Mouse (Mus musculus): ENCODE data around the gene Yy1.

DNA sequence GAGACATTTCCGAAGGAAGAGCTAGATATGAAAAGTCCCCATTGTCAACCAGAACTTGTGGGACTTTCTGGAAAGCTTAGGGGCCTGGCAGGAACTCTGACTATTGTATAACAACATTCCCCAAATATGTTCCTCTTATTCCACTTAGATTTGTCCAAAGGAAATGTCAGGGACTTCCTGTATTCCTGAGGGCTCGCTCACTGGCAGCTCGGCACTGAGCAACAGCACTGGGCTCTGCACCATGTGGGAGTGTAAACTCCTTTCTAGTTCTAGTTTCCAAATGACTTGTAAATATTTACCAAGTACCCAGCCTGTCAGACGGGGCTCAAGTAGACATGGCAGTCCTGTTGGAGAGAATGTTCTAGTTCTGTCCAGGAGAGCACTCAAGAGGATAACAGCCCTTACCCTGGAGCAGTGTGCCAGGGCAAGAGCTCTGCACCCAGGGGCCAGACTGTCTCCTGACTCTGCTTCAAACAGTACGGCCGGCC, 72.3 kb downstream of the Yy1 start:
- no peak for TF ChIP-seq MYOD1 (IDR thresholded peaks at IDR 0.05; ENCODE audit: control insufficient read depth, insufficient read length, low read depth)
- TF ChIP-seq CTCF (IDR thresholded peaks at IDR 0.05; ENCODE audit: control insufficient read depth, insufficient read depth, insufficient read length): no peak

Measured in C2C12 (cell line).